Mouse (Mus musculus): ENCODE data around the gene Tubal3. TPM values are rescaled to one million over a fixed set of nuclear protein-coding genes. Genes with fewer than 3 reads are reported as not detected.

Tubal3 gene
- polyA plus RNA-seq, 1 experiment = not detected

DNA sequence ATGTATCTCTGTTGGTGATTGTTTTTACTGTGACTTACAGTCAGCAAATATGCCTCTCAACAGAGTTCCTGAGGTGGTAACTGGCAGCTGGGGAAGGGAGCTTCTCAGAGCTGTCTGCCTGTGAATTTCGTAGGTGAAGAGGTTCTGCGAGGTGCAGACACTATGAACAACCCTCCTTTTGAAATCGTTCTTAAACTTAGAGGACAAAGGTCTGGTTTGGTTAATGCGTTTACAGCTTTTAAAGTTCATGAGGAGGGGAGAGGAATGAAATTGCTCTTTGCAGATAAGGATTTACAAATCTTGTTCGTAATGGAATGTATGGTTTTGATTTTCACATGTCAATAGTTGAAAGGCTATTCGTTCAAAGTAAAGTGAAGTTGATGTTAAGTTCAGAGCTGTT, 7.6 kb downstream of the Tubal3 start:
- no peaks in the 10 kb centered on the region for H3K79me3 ChIP-seq (ENCODE audit: low read depth)
- H3K4me3 ChIP-seq (ENCODE audit: insufficient read depth, poor library complexity, severe bottlenecking) = no peak overlapping the region
- no peak overlapping the region for H3ac ChIP-seq (ENCODE audit: control insufficient read depth, insufficient read length, low read depth)
- TF ChIP-seq MYOD1 (IDR thresholded peaks at IDR 0.05; ENCODE audit: control insufficient read depth, insufficient read length, low read depth) = no peak
- no peaks in the 10 kb centered on the region for H3K36me3 ChIP-seq (ENCODE audit: control insufficient read depth, insufficient read depth)
- H3K79me2 ChIP-seq (ENCODE audit: control insufficient read depth, insufficient read depth) = no peaks in the 10 kb centered on the region
- H3K27me3 ChIP-seq (ENCODE audit: control insufficient read depth, insufficient read depth, insufficient read length) = peaks cover 4% of the 10 kb centered on the region

DNA sequence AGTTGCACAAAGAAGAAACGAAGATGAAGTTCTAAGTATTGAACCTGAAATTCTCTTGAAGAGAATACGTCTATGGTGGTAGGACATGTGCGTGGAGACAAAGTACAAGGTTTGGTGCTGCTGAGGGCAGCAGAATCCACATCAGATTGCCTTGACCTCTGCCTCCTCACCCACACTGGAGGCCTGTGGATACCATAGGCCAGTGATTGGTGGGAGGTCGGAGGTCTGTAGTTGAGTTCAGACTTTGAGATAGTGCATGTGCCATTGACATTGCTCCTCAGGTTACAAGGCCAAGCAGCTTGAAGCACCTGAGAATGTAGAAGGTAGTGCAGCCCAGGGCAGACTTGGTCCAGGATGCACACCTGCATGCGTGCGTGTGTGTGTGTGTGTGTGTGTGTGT, 8.0 kb downstream of the Tubal3 start:
- no peak overlapping the region for H3ac ChIP-seq (ENCODE audit: control insufficient read depth, insufficient read length, low read depth)
- H3K79me2 ChIP-seq (ENCODE audit: control insufficient read depth, insufficient read depth) = no peaks in the 10 kb centered on the region
- peaks cover 4% of the 10 kb centered on the region for H3K27me3 ChIP-seq (ENCODE audit: control insufficient read depth, insufficient read depth, insufficient read length)
- no peaks in the 10 kb centered on the region for H3K79me3 ChIP-seq (ENCODE audit: low read depth)
- H3K4me3 ChIP-seq (ENCODE audit: insufficient read depth, poor library complexity, severe bottlenecking) = no peak overlapping the region
- no peaks in the 10 kb centered on the region for H3K36me3 ChIP-seq (ENCODE audit: control insufficient read depth, insufficient read depth)
- TF ChIP-seq MYOD1 (IDR thresholded peaks at IDR 0.05; ENCODE audit: control insufficient read depth, insufficient read length, low read depth) (no peak), FOSL1 (IDR thresholded peaks at IDR 0.05; ENCODE audit: insufficient read depth, low read length, poor library complexity, severe bottlenecking) (no peak), MYOG (IDR thresholded peaks at IDR 0.05; ENCODE audit: control insufficient read depth, extremely low read depth, insufficient read length) (no peak), CTCF (IDR thresholded peaks at IDR 0.05; ENCODE audit: control insufficient read depth, insufficient read depth, insufficient read length) (no peak)

DNA sequence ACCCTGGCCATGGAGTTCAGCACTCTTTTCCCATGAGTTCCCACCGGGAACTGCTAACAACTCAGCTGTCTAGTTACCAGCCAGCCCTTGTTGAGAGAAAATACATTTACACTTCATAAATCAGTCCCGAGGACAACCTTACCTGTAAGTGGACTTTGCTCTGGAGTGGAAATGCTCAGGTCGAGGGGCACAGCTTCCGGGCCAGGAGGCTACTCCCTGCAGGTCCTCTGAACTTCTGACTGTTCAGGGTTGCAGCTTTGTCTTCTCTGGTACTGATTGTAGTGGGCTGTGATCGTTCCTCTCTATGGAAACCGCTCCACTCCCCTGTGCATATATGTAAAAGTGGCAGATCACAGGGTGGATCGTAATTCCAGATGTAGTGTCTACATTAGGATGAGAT, 26.6 kb downstream of the Tubal3 start:
- H3K4me3 ChIP-seq (ENCODE audit: insufficient read depth, poor library complexity, severe bottlenecking) = no peak overlapping the region
- H3ac ChIP-seq (ENCODE audit: control insufficient read depth, insufficient read length, low read depth) = no peak overlapping the region
- no peaks in the 10 kb centered on the region for H3K36me3 ChIP-seq (ENCODE audit: control insufficient read depth, insufficient read depth)
- no peaks in the 10 kb centered on the region for H3K79me2 ChIP-seq (ENCODE audit: control insufficient read depth, insufficient read depth)
- TF ChIP-seq MYOD1 (IDR thresholded peaks at IDR 0.05; ENCODE audit: control insufficient read depth, insufficient read length, low read depth) = no peak
- TF ChIP-seq MYOG (IDR thresholded peaks at IDR 0.05; ENCODE audit: control insufficient read depth, extremely low read depth, insufficient read length) = no peak
- TF ChIP-seq USF1 (IDR thresholded peaks at IDR 0.05; ENCODE audit: low read depth) = no peak
- no peak for TF ChIP-seq CEBPB (IDR thresholded peaks at IDR 0.05; ENCODE audit: low read depth)
- TF ChIP-seq FOSL1 (IDR thresholded peaks at IDR 0.05; ENCODE audit: insufficient read depth, low read length, poor library complexity, severe bottlenecking) = no peak
- TF ChIP-seq MAX (IDR thresholded peaks at IDR 0.05) = no peak
- TF ChIP-seq CTCF (IDR thresholded peaks at IDR 0.05; ENCODE audit: control insufficient read depth, insufficient read depth, insufficient read length) = no peak
- H3K27me3 ChIP-seq (ENCODE audit: control insufficient read depth, insufficient read depth, insufficient read length) = peaks cover 16% of the 10 kb centered on the region
- H3K79me3 ChIP-seq (ENCODE audit: low read depth) = no peaks in the 10 kb centered on the region

DNA sequence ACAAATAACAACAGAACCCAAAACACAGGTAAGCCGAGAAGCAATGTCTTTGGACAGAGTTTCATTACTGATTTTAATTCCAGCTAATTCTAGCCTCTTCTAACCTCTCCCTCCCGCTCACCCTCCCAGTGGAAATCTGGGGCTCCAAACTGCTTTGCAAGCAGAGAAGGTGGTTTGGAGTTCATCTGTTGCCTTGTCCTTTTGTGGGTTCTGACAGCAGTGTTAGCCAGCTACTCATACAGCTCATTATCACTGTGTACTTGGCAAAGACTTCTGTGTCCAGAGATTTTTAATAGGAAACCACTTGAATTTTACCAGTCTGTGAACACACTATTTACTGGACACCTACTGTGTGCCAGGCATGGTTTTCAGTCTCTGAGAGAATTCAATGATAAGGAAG, 27.2 kb downstream of the Tubal3 start, which contains the start of gene Ucn3:
Gene Ucn3 (minus strand): TSS at position 101 of the 400 bp plus-strand sequence.
- TF ChIP-seq CEBPB (IDR thresholded peaks at IDR 0.05; ENCODE audit: low read depth) (no peak), MYOD1 (IDR thresholded peaks at IDR 0.05; ENCODE audit: control insufficient read depth, insufficient read length, low read depth) (no peak), MYOG (IDR thresholded peaks at IDR 0.05; ENCODE audit: control insufficient read depth, extremely low read depth, insufficient read length) (no peak), MAX (IDR thresholded peaks at IDR 0.05) (no peak), USF1 (IDR thresholded peaks at IDR 0.05; ENCODE audit: low read depth) (no peak), FOSL1 (IDR thresholded peaks at IDR 0.05; ENCODE audit: insufficient read depth, low read length, poor library complexity, severe bottlenecking) (no peak), CTCF (IDR thresholded peaks at IDR 0.05; ENCODE audit: control insufficient read depth, insufficient read depth, insufficient read length) (no peak)
- H3K27me3 ChIP-seq (ENCODE audit: control insufficient read depth, insufficient read depth, insufficient read length) = peaks cover 16% of the 10 kb centered on the region
- no peaks in the 10 kb centered on the region for H3K79me3 ChIP-seq (ENCODE audit: low read depth)
- H3ac ChIP-seq (ENCODE audit: control insufficient read depth, insufficient read length, low read depth) = no peak within 1 kb of the TSS
- no peaks in the 10 kb centered on the region for H3K36me3 ChIP-seq (ENCODE audit: control insufficient read depth, insufficient read depth)
- H3K79me2 ChIP-seq (ENCODE audit: control insufficient read depth, insufficient read depth) = no peaks in the 10 kb centered on the region
- no peak within 1 kb of the TSS for H3K4me3 ChIP-seq (ENCODE audit: insufficient read depth, poor library complexity, severe bottlenecking)

DNA sequence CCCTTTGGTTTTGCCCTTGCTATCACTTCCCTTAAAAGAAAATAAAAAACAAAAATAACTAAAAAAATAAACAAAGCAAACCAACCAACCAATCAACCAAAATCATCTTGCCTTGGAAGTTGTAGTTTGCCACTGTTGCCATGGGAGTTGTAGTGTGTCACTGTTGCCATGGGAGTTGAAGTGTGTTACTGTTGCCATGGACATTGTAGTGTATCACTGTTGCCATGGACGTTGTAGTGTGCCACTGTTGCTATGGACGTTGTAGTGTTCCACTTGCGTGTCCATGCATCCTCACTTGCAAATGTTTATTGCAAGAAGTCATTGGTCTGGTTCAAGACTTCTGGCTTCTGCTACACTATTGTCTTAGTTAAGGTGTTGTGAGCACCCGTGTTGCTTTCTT, 29.2 kb downstream of the Tubal3 start:
- no peak for TF ChIP-seq FOSL1 (IDR thresholded peaks at IDR 0.05; ENCODE audit: insufficient read depth, low read length, poor library complexity, severe bottlenecking)
- TF ChIP-seq USF1 (IDR thresholded peaks at IDR 0.05; ENCODE audit: low read depth) = no peak
- TF ChIP-seq CEBPB (IDR thresholded peaks at IDR 0.05; ENCODE audit: low read depth) = no peak
- TF ChIP-seq MYOD1 (IDR thresholded peaks at IDR 0.05; ENCODE audit: control insufficient read depth, insufficient read length, low read depth) = no peak
- Histone ChIP-seq H3K79me2 (ENCODE audit: control insufficient read depth, insufficient read depth) (no peaks in the 10 kb centered on the region), H3K27me3 (ENCODE audit: control insufficient read depth, insufficient read depth, insufficient read length) (peaks cover 8% of the 10 kb centered on the region), H3K4me3 (ENCODE audit: insufficient read depth, poor library complexity, severe bottlenecking) (no peak overlapping the region), H3ac (ENCODE audit: control insufficient read depth, insufficient read length, low read depth) (no peak overlapping the region), H3K79me3 (ENCODE audit: low read depth) (no peaks in the 10 kb centered on the region), H3K36me3 (ENCODE audit: control insufficient read depth, insufficient read depth) (no peaks in the 10 kb centered on the region)

DNA sequence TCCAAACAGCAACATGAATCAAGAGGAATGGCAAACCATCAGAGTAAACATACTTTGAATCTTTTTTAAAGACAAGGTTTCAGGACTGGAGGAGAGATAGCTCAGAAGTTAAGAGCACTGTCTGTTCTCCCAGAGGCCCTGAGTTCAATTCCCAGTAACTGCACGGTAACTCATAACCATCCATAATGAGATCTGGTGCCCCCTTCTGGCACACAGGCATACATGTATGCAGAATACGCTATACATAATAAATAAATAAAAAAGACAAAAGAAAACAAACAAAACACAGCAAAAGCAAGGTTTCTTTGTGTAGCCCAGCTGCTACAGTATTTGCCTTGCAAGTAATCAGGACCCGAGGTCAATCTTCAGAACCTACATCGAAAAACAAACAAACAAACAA, 31.4 kb downstream of the Tubal3 start:
- Histone ChIP-seq H3K79me3 (ENCODE audit: low read depth) (no peaks in the 10 kb centered on the region), H3K79me2 (ENCODE audit: control insufficient read depth, insufficient read depth) (no peaks in the 10 kb centered on the region), H3K36me3 (ENCODE audit: control insufficient read depth, insufficient read depth) (no peaks in the 10 kb centered on the region), H3ac (ENCODE audit: control insufficient read depth, insufficient read length, low read depth) (no peak overlapping the region), H3K27me3 (ENCODE audit: control insufficient read depth, insufficient read depth, insufficient read length) (peaks cover 8% of the 10 kb centered on the region), H3K4me3 (ENCODE audit: insufficient read depth, poor library complexity, severe bottlenecking) (no peak overlapping the region)
- no peak for TF ChIP-seq MYOD1 (IDR thresholded peaks at IDR 0.05; ENCODE audit: control insufficient read depth, insufficient read length, low read depth)
